Mouse (Mus musculus) urinary bladder, adult 18-20 months (tissue): ENCODE measurements at regions not wholly inside any gene's neighbourhood (a gene's known extent, or its start where the extent isn't known, plus 50 kb on each side); places are given as distances from the start of the nearest gene placed in this dataset.

Experiments used
- DNase-seq, 2 experiments: peaks; one replicate each; pipeline ENCODE4 v3.0.0; 2022; ENCODE audit warnings: low spot score in 2 of 2, mixed read lengths in 2 of 2

GRCm38 (mm10) chr12:94155110-94155858 is 1536.7 kb upstream of the Flrt2 start:
- no peak for DNase-seq

DNA sequence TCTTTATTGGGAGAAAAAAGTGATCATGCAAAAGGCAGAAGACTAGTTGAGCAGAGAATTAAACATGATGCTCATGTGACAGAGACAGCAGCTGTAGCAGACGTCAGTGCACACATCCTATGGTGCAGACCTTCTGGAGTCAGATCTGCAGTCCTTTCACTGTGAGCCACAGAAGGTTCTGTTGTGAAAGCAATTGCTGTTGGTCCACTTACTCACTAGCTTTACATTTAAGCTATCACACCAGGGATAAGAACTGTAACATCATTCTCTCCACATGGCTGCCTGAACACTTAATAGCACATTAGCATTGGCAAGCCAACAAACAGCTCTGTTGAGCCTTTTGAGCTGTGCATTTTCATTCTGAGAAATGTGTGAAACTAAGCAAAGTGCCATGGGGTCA is 1509.7 kb upstream of the Flrt2 start:
- no peak for DNase-seq

- DNase-seq: no peak
These were observed 1501.4 kb upstream of the Flrt2 start for GRCm38 (mm10) chr12:94190620-94191081.

DNA sequence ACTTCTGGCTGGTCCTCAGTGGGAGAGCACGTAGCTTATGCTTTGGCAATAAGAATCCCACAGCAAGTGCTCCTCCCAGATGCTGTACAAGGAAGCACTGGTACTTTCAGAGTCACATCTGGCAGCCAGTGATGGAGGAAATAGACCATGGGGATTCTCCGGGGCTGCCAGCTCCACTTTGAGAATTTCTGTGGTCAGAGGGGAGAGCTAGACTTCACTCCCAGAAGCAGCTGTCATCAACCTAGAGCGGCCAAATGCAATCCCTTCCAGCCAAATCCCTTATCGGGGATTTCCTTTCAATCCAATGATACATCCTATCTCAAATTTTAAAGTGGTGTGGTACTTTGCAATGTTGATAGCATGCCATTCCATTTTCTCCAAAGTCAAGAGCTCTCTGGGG is 1474.1 kb upstream of the Flrt2 start:
- no peak for DNase-seq

GRCm38 (mm10) chr12:94229894-94230293 is 1462.1 kb upstream of the Flrt2 start:
- DNase-seq: no peak

GRCm38 (mm10) chr12:94245366-94245765 is 1446.7 kb upstream of the Flrt2 start:
- DNase-seq: no peak

DNA sequence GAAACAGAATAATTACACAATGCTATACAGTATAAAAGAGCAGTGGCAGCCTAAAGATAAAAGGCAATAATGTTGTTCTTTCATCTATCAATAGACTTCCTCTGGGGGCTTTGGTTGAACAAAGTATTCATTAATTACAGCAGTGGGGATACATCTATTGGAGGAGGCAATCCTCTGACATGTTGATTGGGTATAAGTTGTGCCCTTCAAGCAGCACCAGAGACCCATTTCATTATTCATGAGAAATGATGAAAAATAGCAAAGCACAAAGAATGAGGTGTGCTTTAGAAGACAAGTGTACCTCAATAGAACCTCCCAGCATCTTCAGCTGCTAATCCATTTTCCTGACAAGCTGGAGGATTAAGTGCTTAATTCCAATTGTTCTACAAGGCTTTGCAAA is 1444.7 kb upstream of the Flrt2 start:
- no peak for DNase-seq

DNA sequence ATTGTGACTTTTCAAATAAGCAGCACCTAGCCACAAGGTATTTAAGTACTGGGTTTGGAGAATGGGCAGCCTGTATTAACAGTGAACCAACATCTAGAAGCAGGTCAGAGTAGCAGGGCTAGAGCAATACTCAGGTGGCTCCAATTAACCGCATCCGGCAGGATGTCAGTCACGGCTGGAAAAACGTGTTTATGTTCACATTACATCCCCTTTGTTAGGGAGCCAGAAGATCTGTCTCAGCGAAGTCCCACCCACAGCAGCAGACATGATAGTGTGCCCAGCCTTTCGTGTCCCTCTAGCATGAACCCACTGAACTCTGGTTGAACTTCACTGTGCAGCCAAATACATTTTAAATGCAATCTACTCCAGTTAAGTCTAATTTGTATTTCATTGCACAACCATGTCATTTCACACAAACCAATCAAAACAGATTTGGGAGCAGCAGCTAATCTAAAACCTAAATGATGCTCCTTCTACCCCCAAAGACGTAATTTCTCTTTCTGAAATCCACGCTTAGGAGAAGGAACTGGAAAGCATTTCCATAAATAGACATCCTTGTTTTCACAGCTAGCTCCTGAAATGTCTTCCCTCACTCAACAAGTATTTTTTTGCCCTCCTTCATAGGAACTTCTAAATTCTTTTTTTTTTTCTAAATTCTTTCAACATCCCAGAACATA is 1438.9 kb upstream of the Flrt2 start:
- no peak for DNase-seq

DNA sequence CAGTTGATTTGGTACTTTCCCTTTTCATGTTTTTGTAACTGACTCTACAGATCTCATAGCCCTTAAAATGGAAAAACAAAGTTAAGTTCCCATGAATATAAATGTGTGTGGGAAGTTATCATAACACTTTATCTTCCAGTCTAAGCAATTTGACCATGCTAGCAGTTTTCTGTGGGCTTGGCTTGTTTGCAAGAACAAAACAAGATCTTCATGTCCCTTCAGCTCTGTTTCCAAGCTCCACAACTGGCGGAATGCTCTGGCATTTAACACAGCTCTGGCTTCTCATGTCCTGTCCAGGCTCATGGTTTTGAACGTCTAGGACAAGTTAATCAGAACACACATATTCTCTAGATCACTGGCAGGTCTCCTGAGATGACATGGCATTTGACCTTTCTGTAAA is 1411.1 kb upstream of the Flrt2 start:
- peak in 1 of 2 experiments; percentile 27 for DNase-seq

GRCm38 (mm10) chr12:94282931-94283330 is 1409.1 kb upstream of the Flrt2 start:
- DNase-seq: no peak

DNA sequence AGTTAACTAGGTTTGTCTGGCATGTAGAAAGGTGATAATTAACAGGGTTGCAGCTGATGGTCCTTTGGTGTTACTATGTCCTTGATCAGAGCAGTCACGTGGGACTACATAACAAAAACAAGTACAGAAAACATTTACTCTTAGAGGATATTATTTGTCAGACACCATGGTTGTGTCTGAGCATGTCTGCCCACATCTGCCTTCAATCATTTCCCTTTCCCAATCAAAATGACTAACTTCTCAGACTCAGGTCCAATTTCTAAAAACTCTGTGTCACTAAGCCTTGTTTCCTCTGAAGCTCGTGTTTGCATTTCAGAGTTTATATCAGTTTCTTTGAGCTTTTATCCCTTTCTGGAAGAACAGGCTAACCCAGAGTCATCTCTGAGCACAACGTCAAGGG is 1408.5 kb upstream of the Flrt2 start:
- no peak for DNase-seq

GRCm38 (mm10) chr12:94297864-94298263 is 1394.2 kb upstream of the Flrt2 start:
- no peak for DNase-seq

GRCm38 (mm10) chr12:94332351-94332750 is 1359.7 kb upstream of the Flrt2 start:
- no peak for DNase-seq

DNA sequence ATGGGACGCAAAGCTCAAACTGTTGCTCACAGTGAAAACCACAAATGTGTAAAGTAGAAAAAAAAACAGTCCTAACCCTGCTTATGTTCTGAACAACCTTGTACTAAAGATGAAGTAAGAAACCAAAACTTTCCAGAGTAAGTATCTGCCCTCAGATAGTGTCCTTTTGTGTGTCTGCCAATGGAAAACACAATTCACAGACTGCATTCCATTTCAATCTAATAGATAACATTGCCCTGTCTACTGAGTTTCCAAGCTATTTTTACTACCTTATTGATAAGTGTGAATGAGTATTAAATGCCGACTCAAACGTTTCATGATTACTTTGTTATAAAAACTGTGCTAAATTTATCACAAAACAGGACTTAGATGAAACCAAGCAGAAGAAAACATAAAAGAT is 1357.4 kb upstream of the Flrt2 start:
- DNase-seq: no peak

GRCm38 (mm10) chr12:94349623-94350156 is 1342.3 kb upstream of the Flrt2 start:
- no peak for DNase-seq

DNA sequence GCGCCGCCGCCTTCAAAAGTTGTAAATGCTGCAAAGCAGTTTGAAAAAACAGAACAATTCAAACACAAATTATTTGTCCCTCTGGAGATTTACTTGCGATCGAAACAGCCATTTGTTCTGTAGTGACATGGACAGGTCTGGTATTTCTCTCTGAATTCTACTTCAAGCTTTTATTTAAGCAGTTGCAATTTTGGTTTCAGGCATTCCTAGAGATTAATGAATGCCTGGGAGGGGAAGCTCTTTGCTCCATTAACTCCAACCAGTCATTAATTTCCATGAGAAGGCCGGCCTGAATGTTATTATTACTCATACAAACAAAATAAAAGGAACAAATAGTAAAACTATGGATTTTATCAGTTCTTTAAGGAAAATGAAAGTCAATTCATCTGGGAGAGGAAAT is 1327.8 kb upstream of the Flrt2 start:
- no peak for DNase-seq

- no peak for DNase-seq
These were observed 1292.0 kb upstream of the Flrt2 start for GRCm38 (mm10) chr12:94399991-94400390.

- DNase-seq: peak in 1 of 2 experiments; percentile 1
These were observed 1271.1 kb upstream of the Flrt2 start for GRCm38 (mm10) chr12:94420918-94421317.

GRCm38 (mm10) chr12:94421743-94422142 is 1270.3 kb upstream of the Flrt2 start:
- DNase-seq: no peak

DNA sequence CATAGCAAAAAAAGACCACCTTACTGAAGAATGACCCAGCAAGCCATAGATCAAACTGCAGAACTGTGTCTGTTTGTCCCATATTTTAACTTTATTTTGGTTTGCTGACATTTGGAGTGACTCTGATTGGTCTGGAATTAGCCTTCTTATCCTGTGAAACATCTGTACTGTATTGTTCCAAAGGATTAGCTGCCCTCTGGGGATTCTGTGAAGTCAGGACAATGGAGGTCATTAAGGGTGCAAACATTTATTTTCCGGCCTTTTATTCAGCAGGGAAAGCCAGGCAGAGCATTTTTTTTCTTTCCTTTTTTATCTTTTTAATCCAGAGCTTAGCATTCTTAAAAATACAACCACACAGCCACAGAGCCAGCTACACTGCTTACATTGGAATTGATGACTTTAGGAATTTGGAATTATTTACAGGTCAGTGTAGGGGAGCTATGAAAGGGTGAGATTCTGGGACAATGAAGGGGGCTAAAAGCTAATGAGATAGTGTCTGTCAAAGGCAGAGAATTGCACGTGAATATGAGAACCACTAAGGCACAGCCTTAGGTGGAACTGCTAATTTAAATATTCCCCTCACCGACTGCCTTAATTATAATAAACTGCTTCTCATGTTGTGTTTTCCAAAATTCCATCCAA is 1267.6 kb upstream of the Flrt2 start:
- DNase-seq: no peak

DNA sequence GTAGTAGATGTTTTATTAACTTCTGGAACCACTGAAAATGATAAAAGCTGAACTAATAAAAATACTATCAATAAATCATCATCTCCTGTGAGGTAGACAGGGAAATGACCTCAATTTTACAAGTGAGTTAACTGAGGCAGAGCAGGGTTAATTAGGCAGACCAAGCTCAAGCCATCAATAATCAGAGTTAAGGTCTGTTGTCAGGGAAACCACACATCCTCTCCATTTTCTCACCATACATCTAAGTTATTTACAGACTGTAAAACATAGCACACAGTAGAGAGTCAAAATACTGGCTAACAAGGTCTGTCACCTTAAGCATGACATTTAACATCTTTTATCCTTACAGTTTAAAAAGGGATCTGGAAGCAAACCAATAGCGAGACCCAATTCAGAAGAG is 1242.5 kb upstream of the Flrt2 start:
- no peak for DNase-seq

DNA sequence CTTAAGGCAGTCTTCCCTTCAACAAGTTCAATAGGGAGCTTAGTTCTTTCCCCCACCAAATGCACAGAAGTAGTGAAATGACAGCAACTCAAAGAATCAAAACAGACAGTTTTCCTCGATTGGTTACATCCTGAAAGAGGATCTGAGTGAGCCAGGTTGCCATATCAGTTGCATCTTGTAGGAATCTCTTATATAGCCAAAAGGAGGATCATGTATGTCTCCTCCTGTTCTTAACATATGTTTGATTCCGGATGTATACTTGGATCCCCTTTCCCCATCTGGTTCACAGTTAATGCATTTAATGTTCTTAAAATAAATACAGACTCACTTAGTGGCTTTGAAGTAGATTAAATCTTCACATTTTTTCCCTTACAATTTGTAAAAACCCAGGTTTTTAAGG is 1224.0 kb upstream of the Flrt2 start:
- DNase-seq: no peak

DNA sequence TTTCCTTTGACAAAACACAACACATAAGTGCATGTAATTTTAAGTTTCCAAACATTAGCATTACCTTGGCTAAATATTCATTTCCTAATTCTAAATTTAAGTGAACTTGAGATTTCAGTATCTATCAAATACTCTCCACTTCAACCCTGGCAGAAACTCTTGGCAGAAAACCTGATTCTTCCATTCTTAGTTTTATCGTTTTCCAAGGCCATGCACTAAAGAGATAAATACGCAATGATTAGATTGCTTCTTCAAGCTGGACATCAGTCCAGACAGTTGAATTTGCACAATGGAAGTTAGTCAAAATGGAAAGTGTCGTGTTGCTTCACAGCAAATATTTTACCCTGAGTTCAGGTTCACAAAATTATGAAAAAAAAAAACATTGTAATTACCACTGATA is 1223.4 kb upstream of the Flrt2 start:
- no peak for DNase-seq
